Mouse (Mus musculus): ENCODE measurements around the gene Akap6. TPM values are rescaled to one million over a fixed set of nuclear protein-coding genes. Genes with fewer than 3 reads are reported as not detected.

Gene Akap6
- total and polyA plus RNA-seq, 3 experiments: 0.12 to 0.42 (median 0.33) TPM

- in situ Hi-C loops (cut with MboI; ENCODE audit: low pct_ligation_motif_present, low pct_unique_long_range_greater_than_20kb, low sequenced_read_pairs) (loop anchor here (25.0 kb wide), 3 partner anchors 194 to 819 kb away; partner anchors contain the start of gene Dtd2), dilution Hi-C loops (cut with MboI; ENCODE audit: extremely low pct_ligation_motif_present, extremely low pct_unique_long_range_greater_than_20kb, low sequenced_read_pairs) (no loop called here)
- DNase-seq (ENCODE audit: extremely low read depth): no peak
Observed at GRCm38 (mm10) chr12:52831782-52832181, 132.6 kb downstream of the Akap6 start.

DNA sequence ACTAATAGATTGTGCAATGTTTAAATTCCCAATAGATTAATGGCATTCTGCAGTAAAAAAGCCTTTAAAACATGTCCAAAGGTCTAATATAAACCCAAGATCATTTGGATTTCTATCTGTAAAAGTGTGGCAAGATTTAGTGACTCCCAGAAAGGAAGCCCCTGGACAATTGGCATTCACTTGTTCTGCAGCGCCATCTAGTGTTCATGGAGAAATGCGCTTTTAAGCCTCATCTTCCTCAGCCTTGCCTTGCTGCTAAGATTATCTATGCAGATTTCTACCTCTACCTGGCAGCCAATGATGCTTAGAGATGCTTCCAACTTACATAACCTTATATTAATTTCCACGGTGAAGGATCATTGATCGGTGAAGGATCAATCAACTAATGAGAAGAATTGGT is 133.0 kb downstream of the Akap6 start:
- peak; percentile 77 for DNase-seq (ENCODE audit: extremely low read depth)
- H3K4me1 ChIP-seq (ENCODE audit: control insufficient read depth in 1 of 2, insufficient read depth in 2 of 2): peaks cover 0 to 8% of the 10 kb centered on the region in 2 experiments; a peak in 2 of 4 replicates
- no peak overlapping the region for H3K4me3 ChIP-seq (replicated peaks in 1 of 3; ENCODE audit: low read depth in 2 of 3, low read length in 2 of 3, poor library complexity in 1 of 3)
- no peaks in the 10 kb centered on the region for H3K27me3 ChIP-seq (replicated peaks)
- in situ Hi-C loops (cut with MboI; ENCODE audit: low pct_ligation_motif_present, low pct_unique_long_range_greater_than_20kb, low sequenced_read_pairs) (loop anchor here (25.0 kb wide), 3 partner anchors 195 to 820 kb away; partner anchors contain the start of gene Dtd2), dilution Hi-C loops (cut with MboI; ENCODE audit: extremely low pct_ligation_motif_present, extremely low pct_unique_long_range_greater_than_20kb, low sequenced_read_pairs) (no loop called here)
- H3K27ac ChIP-seq (ENCODE audit: insufficient read depth, low read depth): no peak overlapping the region
- no peaks in the 10 kb centered on the region for H3K79me2 ChIP-seq (replicated peaks; ENCODE audit: control insufficient read depth, extremely low read depth, insufficient read depth, poor library complexity, severe bottlenecking)
- H3K36me3 ChIP-seq (replicated peaks in 1 of 2; ENCODE audit: control insufficient read depth in 1 of 2, insufficient read depth in 1 of 2, low read length in 1 of 2): no peaks in the 10 kb centered on the region
- TF ChIP-seq KAT2A (IDR thresholded peaks at IDR 0.05; ENCODE audit: insufficient replicate concordance, low read length): no peak
- TF ChIP-seq MYC (IDR thresholded peaks at IDR 0.05; ENCODE audit: low read depth, low read length): 0 out of 2 replicates have a peak, but pooled peaks have one; percentile 40
- no peak for TF ChIP-seq UBTF (IDR thresholded peaks at IDR 0.05; ENCODE audit: low read depth, low read length)
- no peak for TF ChIP-seq BHLHE40 (IDR thresholded peaks at IDR 0.05; ENCODE audit: low read depth, low read length)
- no peak for TF ChIP-seq ETS1 (conservative IDR thresholded peaks at IDR 0.05; ENCODE audit: low read depth, low read length)
- peak; percentile 82 for TF ChIP-seq SMC3 (IDR thresholded peaks at IDR 0.05; ENCODE audit: low read depth, low read length)
- peak; percentile 70 for TF ChIP-seq ZC3H11A (IDR thresholded peaks at IDR 0.05; ENCODE audit: low read depth, low read length)
- 0 out of 2 replicates have a peak, but pooled peaks have one; percentile 17 for TF ChIP-seq JUND (conservative IDR thresholded peaks at IDR 0.05; ENCODE audit: low read depth, low read length)
- peak; percentile 35; the same call in 1 of the 2 replicates for TF ChIP-seq IRF4 (IDR thresholded peaks at IDR 0.05; ENCODE audit: low read depth, low read length)
- TF ChIP-seq TCF12 (IDR thresholded peaks at IDR 0.05; ENCODE audit: low read depth, low read length): no peak
- peak; percentile 80 to 88 for TF ChIP-seq CTCF (conservative IDR thresholded peaks at IDR 0.05 in 1 of 2, IDR thresholded peaks at IDR 0.05 in 1 of 2; ENCODE audit: low read depth in 2 of 2, low read length in 2 of 2)
- TF ChIP-seq MEF2A (IDR thresholded peaks at IDR 0.05; ENCODE audit: borderline replicate concordance, low read depth, low read length): 0 out of 2 replicates have a peak, but pooled peaks have one; percentile 23
- peak; percentile 68 for TF ChIP-seq ZNF384 (IDR thresholded peaks at IDR 0.05; ENCODE audit: low read depth, low read length)
- TF ChIP-seq RAD21 (IDR thresholded peaks at IDR 0.05; ENCODE audit: low read depth, low read length): peak; percentile 98
- peak; percentile 21; the same call in 1 of the 2 replicates for TF ChIP-seq NELFE (IDR thresholded peaks at IDR 0.05; ENCODE audit: low read depth, low read length)
- no peaks in the 10 kb centered on the region for H3K9me3 ChIP-seq (replicated peaks; ENCODE audit: low read length)
- H3K9ac ChIP-seq (ENCODE audit: insufficient read depth, low read depth): no peak overlapping the region
- no peak overlapping the region for H3K4me2 ChIP-seq (ENCODE audit: insufficient read depth, low read depth, poor library complexity, severe bottlenecking)

More at GRCm38 (mm10) chr12:52831782-52832181, 132.6 kb downstream of the Akap6 start:
- H3K79me2 ChIP-seq (replicated peaks; ENCODE audit: control insufficient read depth, extremely low read depth, insufficient read depth, poor library complexity, severe bottlenecking): no peaks in the 10 kb centered on the region
- no peak overlapping the region for H3K4me3 ChIP-seq (replicated peaks in 1 of 3; ENCODE audit: low read depth in 2 of 3, low read length in 2 of 3, poor library complexity in 1 of 3)
- no peak overlapping the region for H3K4me2 ChIP-seq (ENCODE audit: insufficient read depth, low read depth, poor library complexity, severe bottlenecking)
- H3K36me3 ChIP-seq (replicated peaks in 1 of 2; ENCODE audit: control insufficient read depth in 1 of 2, insufficient read depth in 1 of 2, low read length in 1 of 2): no peaks in the 10 kb centered on the region
- TF ChIP-seq UBTF (IDR thresholded peaks at IDR 0.05; ENCODE audit: low read depth, low read length) (no peak), EP300 (IDR thresholded peaks at IDR 0.05; ENCODE audit: low read length) (no peak), JUND (conservative IDR thresholded peaks at IDR 0.05; ENCODE audit: low read depth, low read length) (no peak), NRF1 (IDR thresholded peaks at IDR 0.05; ENCODE audit: low read depth, low read length) (no peak)
- H3K27me3 ChIP-seq (replicated peaks): no peaks in the 10 kb centered on the region
- no peaks in the 10 kb centered on the region for H3K9me3 ChIP-seq (replicated peaks; ENCODE audit: low read length)
- no peak overlapping the region for H3K27ac ChIP-seq (ENCODE audit: insufficient read depth, low read depth)
- H3K4me1 ChIP-seq (ENCODE audit: control insufficient read depth in 1 of 2, insufficient read depth in 2 of 2): peaks cover 0 to 8% of the 10 kb centered on the region in 2 experiments; a peak in 2 of 4 replicates
- H3K9ac ChIP-seq (ENCODE audit: insufficient read depth, low read depth): no peak overlapping the region
